Mouse (Mus musculus) liver, adult 2 months (tissue): ENCODE data around the gene Rnf20.
"Not testable (repeated sequence)": the region's sequence is repeated elsewhere in the genome, so short reads cannot be mapped to it uniquely, and the experiment has no call there.

Experiments
- CTCF ChIP-seq: fragments of 200-500 bp; IDR thresholded peaks from 2 replicates; pipeline ENCODE4 v1.5.1; 2011; ENCODE audit warnings: low read depth, low read length, control low read depth
- POLR2A ChIP-seq: fragments of 200-500 bp; IDR thresholded peaks from 2 replicates; pipeline ENCODE4 v1.6.1; 2011; ENCODE audit warnings: low read length, control low read depth; ENCODE audit not compliant: insufficient read depth; ENCODE audit errors: extremely low read depth

- not testable (repeated sequence) for TF ChIP-seq CTCF, POLR2A
Measured at GRCm38 (mm10) chr4:49624969-49625368, 6.8 kb upstream of the Rnf20 start.
